Mouse (Mus musculus) liver, embryonic 14.5 days (tissue): ENCODE measurements around the gene Socs5.

Experiments used
- CTCF ChIP-seq: IDR thresholded peaks from 2 replicates; pipeline ENCODE4 v1.5.1; 2016; ENCODE audit warnings: antibody characterized with exemption, low read depth, control low read depth
- EP300 ChIP-seq: IDR thresholded peaks from 2 replicates; pipeline ENCODE4 v1.6.1; 2016; ENCODE audit warnings: antibody characterized with exemption, low read depth

- TF ChIP-seq CTCF (no peak), EP300 (no peak)
Measured at GRCm38 (mm10) chr17:87143186-87143585, 35.7 kb downstream of the Socs5 start.
